Mouse (Mus musculus) lung, embryonic 16.5 days (tissue): Measurements from ENCODE around the gene Sdhaf2. TPM values are rescaled to one million over a fixed set of nuclear protein-coding genes. Genes with fewer than 3 reads are reported as not detected.
A peak's percentile ranks its signal among the peaks of the same experiment; 100 is the strongest.

Experiments
- ATAC-seq: fragments of 200-750 bp; cut with Nextera tagmentation; 2 replicates; pipeline ENCODE4 v1.8.0; 2017; ENCODE audit warnings: low read depth, mild to moderate bottlenecking, moderate library complexity
- H3K27ac ChIP-seq: fragments of 300-500 bp; sonication (generic); 2 replicates; pipeline ENCODE4 v1.5.1; 2014; ENCODE audit warnings: mild to moderate bottlenecking, control low read depth, low read length
- H3K27me3 ChIP-seq: fragments of 300-500 bp; sonication (generic); 2 replicates; pipeline ENCODE4 v1.6.1; 2014; ENCODE audit warnings: low read depth, low read length, mixed read lengths; ENCODE audit not compliant: control insufficient read depth, insufficient read depth
- H3K36me3 ChIP-seq: fragments of 300-500 bp; sonication (generic); 2 replicates; pipeline ENCODE4 v1.6.1; 2014; ENCODE audit warnings: low read length; ENCODE audit not compliant: control insufficient read depth, insufficient read depth
- H3K4me1 ChIP-seq: fragments of 300-500 bp; sonication (generic); replicated peaks from 2 replicates; pipeline ENCODE4 v1.6.1; 2014; ENCODE audit warnings: low read length, mixed read lengths; ENCODE audit not compliant: control insufficient read depth, insufficient read depth
- H3K4me2 ChIP-seq: fragments of 300-500 bp; sonication (generic); 2 replicates; pipeline ENCODE4 v1.6.1; 2014; ENCODE audit warnings: low read depth, low read length, control low read depth
- H3K4me3 ChIP-seq: fragments of 300-500 bp; sonication (generic); 2 replicates; pipeline ENCODE4 v1.5.1; 2014; ENCODE audit warnings: mild to moderate bottlenecking, low read length, control low read depth
- H3K9ac ChIP-seq: fragments of 300-500 bp; sonication (generic); 2 replicates; pipeline ENCODE4 v1.6.1; 2014; ENCODE audit warnings: low read length, control low read depth
- H3K9me3 ChIP-seq: fragments of 300-500 bp; sonication (generic); 2 replicates; pipeline ENCODE4 v1.6.1; 2016; ENCODE audit warnings: low read length; ENCODE audit not compliant: control insufficient read depth
- WGBS: fragments of 180-500 bp; shearing (Covaris S2); extraction: QIAGEN DNeasy Blood & Tissue Kit; methylation state at CpG from one replicate; pipeline ENCODE4 v1.1.7; 2014; 5-methylcytosine and 5-hydroxymethylcytosine counted together
- polyA plus RNA-seq: library from polyadenylated mRNA; unstranded; fragments of >200 nt; fragmentation: Nextera tagmentation; extraction: Ambion mirVana; gene quantifications from 2 replicates; pipeline ENCODE4 v1.2.1, GENCODE M21; 2015

Sdhaf2 gene
- polyA plus RNA-seq, 1 experiment from 2014 or later, result 53.4 TPM

DNA sequence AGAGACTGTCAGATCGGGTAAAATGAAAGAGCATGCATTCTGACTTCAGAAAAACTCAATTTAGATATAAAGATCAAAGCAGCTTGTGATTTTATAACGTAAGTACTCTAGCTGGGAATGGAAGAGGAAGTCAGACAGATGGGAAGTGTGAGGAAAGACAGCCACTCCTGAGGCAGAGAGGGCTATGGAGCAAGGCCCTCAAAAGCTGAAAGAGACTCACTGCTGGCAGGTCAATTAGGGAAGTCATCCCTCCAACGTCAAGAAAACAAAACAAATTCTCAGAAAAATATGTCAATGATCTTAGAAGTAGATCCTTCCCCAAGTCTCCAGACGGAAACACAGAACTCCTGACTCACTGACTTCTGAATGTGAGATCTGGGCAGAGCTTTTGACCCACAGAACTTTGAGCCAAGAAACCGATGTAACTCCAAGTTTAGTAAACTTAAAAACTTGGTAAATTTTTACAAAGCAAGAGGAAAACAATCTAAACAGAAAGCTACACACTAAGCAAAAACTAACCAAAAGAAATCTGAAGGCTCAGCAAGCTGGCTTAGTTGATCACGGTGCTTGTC lies 15.1 kb downstream of the Sdhaf2 start:
- ATAC-seq, result no peak
- Histone ChIP-seq H3K9ac (no peak overlapping the region), H3K4me3 (no peak overlapping the region), H3K27me3 (no peaks in the 10 kb centered on the region), H3K36me3 (peaks cover 7% of the 10 kb centered on the region; the same call in 1 of the 2 replicates), H3K4me2 (no peak overlapping the region), H3K27ac (no peak overlapping the region), H3K9me3 (no peaks in the 10 kb centered on the region), H3K4me1 (no peaks in the 10 kb centered on the region)
- 66% methylated on average over 6 of the region's 6 CpGs for WGBS

DNA sequence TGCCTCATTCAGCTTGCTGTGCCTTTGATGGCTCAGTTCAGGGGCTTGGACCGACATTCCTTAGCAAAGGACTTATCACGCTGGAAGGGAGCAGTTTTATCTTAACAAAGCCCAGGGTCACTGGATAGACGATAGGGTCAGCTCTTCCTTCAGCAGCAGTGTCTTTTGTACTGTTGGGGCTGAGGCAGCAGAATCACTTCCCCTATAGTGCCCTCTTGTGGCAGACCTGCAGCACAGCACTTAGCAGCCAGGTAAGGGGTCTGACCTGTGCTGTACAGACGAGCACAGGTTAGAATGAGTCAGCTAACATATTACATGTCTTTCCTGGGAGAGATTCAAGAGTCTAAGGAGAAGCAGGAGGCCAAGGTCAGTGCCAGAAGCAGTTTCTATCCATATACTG lies 23.4 kb downstream of the Sdhaf2 start:
- Histone ChIP-seq H3K4me3 (no peak overlapping the region), H3K4me1 (no peaks in the 10 kb centered on the region), H3K9ac (no peak overlapping the region), H3K27me3 (no peaks in the 10 kb centered on the region), H3K36me3 (peaks cover 10% of the 10 kb centered on the region), H3K4me2 (no peak overlapping the region), H3K27ac (no peak overlapping the region), H3K9me3 (no peaks in the 10 kb centered on the region)
- peak; percentile 47; the same call in 1 of the 2 replicates for ATAC-seq
- 8% methylated on average over 4 of the region's 4 CpGs for WGBS

DNA sequence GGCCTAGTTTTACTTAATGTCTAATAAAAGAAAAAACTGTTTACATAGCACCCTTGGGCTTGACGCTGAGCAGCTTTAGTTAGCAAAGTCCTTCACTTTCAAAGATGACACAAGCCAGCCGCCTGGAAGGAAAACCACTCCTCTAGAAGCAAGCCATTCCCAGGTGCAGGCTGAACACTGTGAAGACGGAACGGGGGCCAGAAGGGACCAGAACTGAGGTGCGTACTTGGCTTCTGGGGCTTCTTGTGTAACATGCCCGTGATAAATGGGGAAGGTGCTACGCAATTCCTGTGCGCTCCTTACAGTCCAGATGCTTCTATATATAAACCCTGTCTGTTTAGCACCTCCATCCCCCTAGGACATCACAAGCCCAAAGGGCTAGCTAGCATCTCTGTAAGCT lies 25.4 kb downstream of the Sdhaf2 start:
- no peaks in the 10 kb centered on the region for H3K9me3 ChIP-seq
- no peak overlapping the region for H3K9ac ChIP-seq
- peaks cover 10% of the 10 kb centered on the region for H3K36me3 ChIP-seq
- no peak overlapping the region for H3K27ac ChIP-seq
- H3K4me2 ChIP-seq, result no peak overlapping the region
- ATAC-seq, result no peak
- no peaks in the 10 kb centered on the region for H3K4me1 ChIP-seq
- 81% methylated on average over 8 of the region's 8 CpGs for WGBS
- no peaks in the 10 kb centered on the region for H3K27me3 ChIP-seq
- no peak overlapping the region for H3K4me3 ChIP-seq

DNA sequence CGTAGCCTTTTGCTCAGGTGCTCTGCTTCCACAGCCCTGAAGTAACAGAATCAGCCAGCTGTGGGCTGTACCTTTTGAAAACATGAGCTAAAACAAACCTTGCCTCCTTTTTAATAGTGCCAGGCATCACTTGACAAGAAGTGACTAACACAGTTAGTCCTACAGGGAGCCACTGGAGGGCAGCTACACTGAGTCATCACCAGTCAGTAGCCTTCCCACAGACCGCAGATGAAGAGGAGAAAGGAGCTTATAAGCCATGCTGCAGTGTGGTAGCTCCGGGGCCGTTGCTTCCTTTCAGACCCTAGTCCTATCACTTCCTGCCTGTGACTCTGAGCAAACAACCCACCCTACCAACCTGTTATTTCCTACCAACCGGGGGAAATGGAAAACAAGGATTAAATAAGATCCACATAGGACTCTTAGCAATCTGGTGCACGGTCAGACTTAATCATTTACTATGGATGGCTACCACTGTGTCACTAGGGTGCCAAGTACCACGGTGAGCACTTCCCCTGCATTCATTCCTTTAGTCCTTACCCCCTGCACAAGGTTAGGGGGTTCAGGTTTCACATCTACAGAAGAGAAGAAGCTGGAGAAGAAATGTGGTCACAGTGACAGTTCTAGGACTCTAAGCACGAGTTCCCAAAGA lies 28.3 kb downstream of the Sdhaf2 start:
- no peak overlapping the region for H3K4me2 ChIP-seq
- no peaks in the 10 kb centered on the region for H3K9me3 ChIP-seq
- H3K4me3 ChIP-seq, result no peak overlapping the region
- peaks cover 7% of the 10 kb centered on the region for H3K36me3 ChIP-seq
- H3K27me3 ChIP-seq, result no peaks in the 10 kb centered on the region
- no peak for ATAC-seq
- WGBS, result 41% methylated on average over 8 of the region's 8 CpGs
- no peak overlapping the region for H3K9ac ChIP-seq
- H3K27ac ChIP-seq, result no peak overlapping the region
- H3K4me1 ChIP-seq, result no peaks in the 10 kb centered on the region

DNA sequence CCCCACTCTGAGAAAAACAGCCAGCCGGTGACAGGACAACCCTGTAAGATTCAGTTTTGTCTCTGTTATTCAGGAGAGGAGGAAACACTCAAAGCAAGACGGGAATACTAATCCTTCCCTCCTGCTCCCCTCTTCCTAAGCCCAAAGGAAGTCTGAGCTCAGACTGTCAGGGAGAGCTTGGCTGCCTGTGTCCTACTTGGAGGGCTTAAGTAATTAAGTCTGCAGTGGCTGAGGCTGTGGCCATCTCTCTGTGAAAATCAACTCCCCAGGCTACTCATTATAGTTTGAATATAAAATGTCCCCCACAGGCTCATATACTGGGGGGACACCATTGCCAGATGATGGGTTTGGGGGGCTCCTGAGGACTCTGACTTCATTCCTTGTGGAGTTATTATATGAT lies 29.0 kb downstream of the Sdhaf2 start:
- Histone ChIP-seq H3K9me3 (no peaks in the 10 kb centered on the region), H3K27me3 (no peaks in the 10 kb centered on the region), H3K36me3 (peaks cover 6% of the 10 kb centered on the region), H3K27ac (no peak overlapping the region), H3K9ac (no peak overlapping the region), H3K4me1 (no peaks in the 10 kb centered on the region), H3K4me3 (no peak overlapping the region), H3K4me2 (no peak overlapping the region)
- ATAC-seq, result no peak
- 67% methylated on average over 2 of the region's 2 CpGs for WGBS

DNA sequence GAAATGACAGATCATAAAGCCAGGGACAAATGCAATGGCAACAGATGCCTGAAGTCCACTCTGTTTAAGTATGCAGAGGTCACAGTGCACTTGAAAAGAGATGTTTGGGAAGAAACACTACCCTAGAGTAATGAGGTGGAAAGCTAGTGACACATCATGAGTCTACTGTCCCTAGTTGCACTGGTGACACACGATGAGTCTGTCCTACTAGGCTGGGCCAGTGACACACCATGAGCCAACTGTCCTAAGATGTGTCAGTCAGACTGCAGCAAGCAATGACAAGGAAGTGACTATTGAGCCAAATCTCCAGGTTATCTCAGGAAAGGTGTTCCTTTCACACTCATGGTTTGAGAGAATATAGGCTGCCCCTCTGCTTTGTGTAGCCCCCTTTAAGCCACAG lies 30.3 kb downstream of the Sdhaf2 start:
- H3K4me3 ChIP-seq, result no peak overlapping the region
- no peak for ATAC-seq
- H3K9ac ChIP-seq, result no peak overlapping the region
- H3K4me1 ChIP-seq, result no peaks in the 10 kb centered on the region
- H3K4me2 ChIP-seq, result no peak overlapping the region
- no peaks in the 10 kb centered on the region for H3K27me3 ChIP-seq
- no peak overlapping the region for H3K27ac ChIP-seq
- WGBS, result 68% methylated on average over 1 of the region's 1 CpGs
- H3K9me3 ChIP-seq, result no peaks in the 10 kb centered on the region
- H3K36me3 ChIP-seq, result no peaks in the 10 kb centered on the region

DNA sequence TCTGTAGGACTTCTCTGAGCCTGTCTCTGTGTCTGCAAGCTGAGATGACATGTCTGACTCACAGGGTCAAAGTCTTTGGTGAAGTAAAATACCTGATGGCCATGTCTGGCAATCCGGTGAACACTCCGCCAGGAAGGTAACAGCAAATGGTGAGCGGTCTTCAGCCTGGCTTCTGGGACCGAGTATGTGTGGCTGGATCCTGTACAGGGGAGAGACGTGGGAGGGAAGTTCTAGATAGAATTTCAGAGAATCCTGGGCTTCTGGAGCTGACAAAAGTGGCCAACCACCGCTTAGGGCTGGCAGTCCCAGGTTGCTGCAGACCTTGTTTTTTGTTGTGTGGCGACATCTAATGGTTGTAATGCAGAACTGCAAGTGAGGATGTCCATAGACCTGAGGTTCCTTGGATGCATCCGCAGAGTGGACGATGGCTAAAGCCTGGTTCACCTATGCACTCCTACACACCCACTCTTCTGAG lies 39.6 kb downstream of the Sdhaf2 start:
- Histone ChIP-seq H3K4me3 (no peak overlapping the region), H3K4me2 (no peak overlapping the region), H3K27ac (no peak overlapping the region), H3K9me3 (no peaks in the 10 kb centered on the region), H3K9ac (no peak overlapping the region), H3K27me3 (no peaks in the 10 kb centered on the region), H3K36me3 (no peaks in the 10 kb centered on the region), H3K4me1 (no peaks in the 10 kb centered on the region)
- ATAC-seq, result peak; percentile 84
- 19% methylated on average over 9 of the region's 9 CpGs for WGBS

DNA sequence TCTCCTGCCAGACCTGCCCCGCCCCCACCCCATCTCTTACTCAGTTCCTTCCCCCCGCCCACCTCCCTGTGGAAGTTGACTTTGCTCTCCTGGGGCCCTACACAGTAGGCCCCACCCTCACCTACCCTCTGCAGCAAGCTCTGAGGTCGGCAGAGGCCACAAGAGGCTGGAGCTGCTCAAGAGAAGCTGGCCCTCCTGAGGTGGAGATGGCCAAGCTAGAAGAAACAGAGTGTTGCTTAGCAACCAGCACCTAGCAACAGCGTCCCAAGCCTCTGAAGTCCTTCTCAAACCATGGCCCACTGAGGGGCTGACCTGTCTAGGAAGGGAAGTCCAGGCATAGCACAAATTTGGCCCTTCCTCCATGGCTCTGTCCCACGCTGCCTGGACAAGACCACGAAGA lies 43.2 kb downstream of the Sdhaf2 start, which contains the start of gene Ppp1r32:
TSS of gene Ppp1r32 (minus strand) at position 226 of the 400 bp plus-strand sequence.
- H3K4me3 ChIP-seq, result no peak within 1 kb of the TSS
- no peaks in the 10 kb centered on the region for H3K27me3 ChIP-seq
- no peaks in the 10 kb centered on the region for H3K9me3 ChIP-seq
- no peak within 1 kb of the TSS for H3K4me2 ChIP-seq
- no peak within 1 kb of the TSS for H3K9ac ChIP-seq
- no peaks in the 10 kb centered on the region for H3K4me1 ChIP-seq
- no peak within 1 kb of the TSS for H3K27ac ChIP-seq
- WGBS, result 26% methylated on average over 6 of the region's 6 CpGs
- peak; percentile 59 for ATAC-seq
- H3K36me3 ChIP-seq, result no peaks in the 10 kb centered on the region

DNA sequence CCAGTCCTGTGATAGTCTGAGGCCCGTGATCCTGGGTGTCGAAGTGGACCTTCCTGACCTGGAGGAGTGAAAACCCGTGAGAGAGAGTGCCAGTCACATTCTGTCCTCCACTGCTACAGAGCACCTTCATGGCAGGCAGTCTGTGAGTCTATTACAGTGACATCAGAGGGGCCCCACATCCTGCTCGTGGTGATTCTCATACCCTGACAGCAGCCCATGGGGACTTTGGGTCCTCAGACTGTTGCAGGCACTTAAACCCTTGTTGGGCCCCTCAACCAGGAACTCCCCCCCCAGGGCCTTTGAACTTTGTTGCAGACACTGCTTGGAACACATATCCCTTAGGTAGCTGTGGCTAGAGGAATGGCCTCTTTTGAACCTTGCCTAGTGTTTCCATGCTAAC lies 46.4 kb downstream of the Sdhaf2 start:
- H3K36me3 ChIP-seq, result no peaks in the 10 kb centered on the region
- no peaks in the 10 kb centered on the region for H3K9me3 ChIP-seq
- H3K9ac ChIP-seq, result no peak overlapping the region
- H3K4me3 ChIP-seq, result no peak overlapping the region
- H3K4me2 ChIP-seq, result no peak overlapping the region
- no peak for ATAC-seq
- WGBS, result 49% methylated on average over 4 of the region's 4 CpGs
- H3K27ac ChIP-seq, result no peak overlapping the region
- no peaks in the 10 kb centered on the region for H3K4me1 ChIP-seq
- no peaks in the 10 kb centered on the region for H3K27me3 ChIP-seq
